Mouse (Mus musculus): ENCODE data around the gene Zfp597. TPM values are rescaled to one million over a fixed set of nuclear protein-coding genes. Genes with fewer than 3 reads are reported as not detected.
"Not testable (repeated sequence)": the region's sequence is repeated elsewhere in the genome, so short reads cannot be mapped to it uniquely, and the experiment has no call there.

Zfp597 gene
- polyA plus RNA-seq, 1 experiment: 6.4 TPM

GRCm38 (mm10) chr16:3852586-3852985 is 31.8 kb downstream of the Zfp597 start:
- H3K4me1 ChIP-seq (ENCODE audit: control insufficient read depth, insufficient read depth, low read length): peaks cover 2% of the 10 kb centered on the region
- no peaks in the 10 kb centered on the region for H3K27me3 ChIP-seq (ENCODE audit: control insufficient read depth, insufficient read depth, low read length, poor library complexity, severe bottlenecking)
- H3K9me3 ChIP-seq (replicated peaks; ENCODE audit: control insufficient read depth, insufficient read depth, low read length, poor library complexity, severe bottlenecking): no peaks in the 10 kb centered on the region
- no peak overlapping the region for H3K27ac ChIP-seq (ENCODE audit: insufficient read depth, low read length)
- no peaks in the 10 kb centered on the region for H3K36me3 ChIP-seq (ENCODE audit: control insufficient read depth, insufficient read depth, low read length, poor library complexity, severe bottlenecking)
- TF ChIP-seq POLR2A (IDR thresholded peaks at IDR 0.05; ENCODE audit: insufficient read depth, low read length) (no peak), EP300 (IDR thresholded peaks at IDR 0.05; ENCODE audit: insufficient read depth, low read depth, low read length) (no peak), CTCF (IDR thresholded peaks at IDR 0.05; ENCODE audit: low read depth, low read length) (no peak)
- H3K9ac ChIP-seq (ENCODE audit: low read depth, poor library complexity, severe bottlenecking): 0 out of 2 replicates have a peak overlapping the region, but pooled peaks have one; percentile 19
- H3K4me3 ChIP-seq (ENCODE audit: low read depth, low read length): peak overlapping the region; percentile 1; the same call in 1 of the 2 replicates

- H3K9me3 ChIP-seq (replicated peaks; ENCODE audit: control insufficient read depth, insufficient read depth, low read length, poor library complexity, severe bottlenecking); H3K36me3 ChIP-seq (ENCODE audit: control insufficient read depth, insufficient read depth, low read length, poor library complexity, severe bottlenecking); H3K9ac ChIP-seq (ENCODE audit: low read depth, poor library complexity, severe bottlenecking); H3K4me3 ChIP-seq (ENCODE audit: low read depth, low read length); H3K27ac ChIP-seq (ENCODE audit: insufficient read depth, low read length); H3K27me3 ChIP-seq (ENCODE audit: control insufficient read depth, insufficient read depth, low read length, poor library complexity, severe bottlenecking); H3K4me1 ChIP-seq (ENCODE audit: control insufficient read depth, insufficient read depth, low read length): not testable (repeated sequence)
Measured at GRCm38 (mm10) chr16:3851301-3851700, 33.1 kb downstream of the Zfp597 start.

- H3K36me3 ChIP-seq (ENCODE audit: control insufficient read depth, insufficient read depth, low read length, poor library complexity, severe bottlenecking): no peaks in the 10 kb centered on the region
- H3K9ac ChIP-seq (ENCODE audit: low read depth, poor library complexity, severe bottlenecking): no peak overlapping the region
- TF ChIP-seq POLR2A (IDR thresholded peaks at IDR 0.05; ENCODE audit: insufficient read depth, low read length) (no peak), EP300 (IDR thresholded peaks at IDR 0.05; ENCODE audit: insufficient read depth, low read depth, low read length) (no peak), CTCF (IDR thresholded peaks at IDR 0.05; ENCODE audit: low read depth, low read length) (no peak)
- H3K9me3 ChIP-seq (replicated peaks; ENCODE audit: control insufficient read depth, insufficient read depth, low read length, poor library complexity, severe bottlenecking): no peaks in the 10 kb centered on the region
- H3K27me3 ChIP-seq (ENCODE audit: control insufficient read depth, insufficient read depth, low read length, poor library complexity, severe bottlenecking): no peaks in the 10 kb centered on the region
- no peak overlapping the region for H3K27ac ChIP-seq (ENCODE audit: insufficient read depth, low read length)
- H3K4me1 ChIP-seq (ENCODE audit: control insufficient read depth, insufficient read depth, low read length): peaks cover 2% of the 10 kb centered on the region
- H3K4me3 ChIP-seq (ENCODE audit: low read depth, low read length): no peak overlapping the region
Measured at GRCm38 (mm10) chr16:3848416-3848815, 35.9 kb downstream of the Zfp597 start.

- H3K36me3 ChIP-seq (ENCODE audit: control insufficient read depth, insufficient read depth, low read length, poor library complexity, severe bottlenecking): no peaks in the 10 kb centered on the region
- TF ChIP-seq POLR2A (IDR thresholded peaks at IDR 0.05; ENCODE audit: insufficient read depth, low read length): no peak
- no peak for TF ChIP-seq EP300 (IDR thresholded peaks at IDR 0.05; ENCODE audit: insufficient read depth, low read depth, low read length)
- no peak for TF ChIP-seq CTCF (IDR thresholded peaks at IDR 0.05; ENCODE audit: low read depth, low read length)
- peaks cover 4% of the 10 kb centered on the region for H3K4me1 ChIP-seq (ENCODE audit: control insufficient read depth, insufficient read depth, low read length)
- H3K9me3 ChIP-seq (replicated peaks; ENCODE audit: control insufficient read depth, insufficient read depth, low read length, poor library complexity, severe bottlenecking): no peaks in the 10 kb centered on the region
- H3K27me3 ChIP-seq (ENCODE audit: control insufficient read depth, insufficient read depth, low read length, poor library complexity, severe bottlenecking): no peaks in the 10 kb centered on the region
- H3K9ac ChIP-seq (ENCODE audit: low read depth, poor library complexity, severe bottlenecking): no peak overlapping the region
- no peak overlapping the region for H3K4me3 ChIP-seq (ENCODE audit: low read depth, low read length)
- no peak overlapping the region for H3K27ac ChIP-seq (ENCODE audit: insufficient read depth, low read length)
Measured at GRCm38 (mm10) chr16:3847871-3848270, 36.5 kb downstream of the Zfp597 start.

- TF ChIP-seq EP300 (IDR thresholded peaks at IDR 0.05; ENCODE audit: insufficient read depth, low read depth, low read length): no peak
- no peak for TF ChIP-seq CTCF (IDR thresholded peaks at IDR 0.05; ENCODE audit: low read depth, low read length)
- peak; percentile 45 for TF ChIP-seq POLR2A (IDR thresholded peaks at IDR 0.05; ENCODE audit: insufficient read depth, low read length)
- Histone ChIP-seq H3K9me3 (replicated peaks; ENCODE audit: control insufficient read depth, insufficient read depth, low read length, poor library complexity, severe bottlenecking) (no peaks in the 10 kb centered on the region), H3K4me3 (ENCODE audit: low read depth, low read length) (peak within 1 kb of the TSS; percentile 76), H3K27me3 (ENCODE audit: control insufficient read depth, insufficient read depth, low read length, poor library complexity, severe bottlenecking) (no peaks in the 10 kb centered on the region), H3K27ac (ENCODE audit: insufficient read depth, low read length) (no peak within 1 kb of the TSS), H3K36me3 (ENCODE audit: control insufficient read depth, insufficient read depth, low read length, poor library complexity, severe bottlenecking) (no peaks in the 10 kb centered on the region), H3K9ac (ENCODE audit: low read depth, poor library complexity, severe bottlenecking) (peak within 1 kb of the TSS; percentile 34), H3K4me1 (ENCODE audit: control insufficient read depth, insufficient read depth, low read length) (peaks cover 4% of the 10 kb centered on the region)
Measured at GRCm38 (mm10) chr16:3846711-3847518, 37.4 kb downstream of the Zfp597 start, which contains the start of gene Zfp174. TSS of gene Zfp174 (plus strand) at chr16:3847268.

- Histone ChIP-seq H3K9ac (ENCODE audit: low read depth, poor library complexity, severe bottlenecking) (no peak overlapping the region), H3K27ac (ENCODE audit: insufficient read depth, low read length) (no peak overlapping the region), H3K9me3 (replicated peaks; ENCODE audit: control insufficient read depth, insufficient read depth, low read length, poor library complexity, severe bottlenecking) (no peaks in the 10 kb centered on the region), H3K36me3 (ENCODE audit: control insufficient read depth, insufficient read depth, low read length, poor library complexity, severe bottlenecking) (no peaks in the 10 kb centered on the region), H3K27me3 (ENCODE audit: control insufficient read depth, insufficient read depth, low read length, poor library complexity, severe bottlenecking) (no peaks in the 10 kb centered on the region), H3K4me1 (ENCODE audit: control insufficient read depth, insufficient read depth, low read length) (peaks cover 3% of the 10 kb centered on the region), H3K4me3 (ENCODE audit: low read depth, low read length) (no peak overlapping the region)
- no peak for TF ChIP-seq CTCF (IDR thresholded peaks at IDR 0.05; ENCODE audit: low read depth, low read length)
- no peak for TF ChIP-seq POLR2A (IDR thresholded peaks at IDR 0.05; ENCODE audit: insufficient read depth, low read length)
- no peak for TF ChIP-seq EP300 (IDR thresholded peaks at IDR 0.05; ENCODE audit: insufficient read depth, low read depth, low read length)
Measured at GRCm38 (mm10) chr16:3843796-3844195, 40.6 kb downstream of the Zfp597 start.

All from ES-Bruce4 (cell line).